Mouse (Mus musculus) lung, adult 10 weeks (tissue): ENCODE results near the gene Vmn1r174. TPM values are rescaled to one million over a fixed set of nuclear protein-coding genes. Genes with fewer than 3 reads are reported as not detected.

Experiments
- polyA plus RNA-seq: library from polyadenylated mRNA; stranded (reverse); fragments of 350-450 nt; fragmentation: Illumina TruSeq; extraction: RNeasy Lipid Tissue Mini Kit (QIAGEN cat#74804); gene quantifications from one replicate; pipeline ENCODE4 v1.2.3, GENCODE M21; 2014; ENCODE audit warnings: low read depth, low replicate concordance; ENCODE audit not compliant: insufficient read depth

Gene Vmn1r174
- not detected for polyA plus RNA-seq

DNA sequence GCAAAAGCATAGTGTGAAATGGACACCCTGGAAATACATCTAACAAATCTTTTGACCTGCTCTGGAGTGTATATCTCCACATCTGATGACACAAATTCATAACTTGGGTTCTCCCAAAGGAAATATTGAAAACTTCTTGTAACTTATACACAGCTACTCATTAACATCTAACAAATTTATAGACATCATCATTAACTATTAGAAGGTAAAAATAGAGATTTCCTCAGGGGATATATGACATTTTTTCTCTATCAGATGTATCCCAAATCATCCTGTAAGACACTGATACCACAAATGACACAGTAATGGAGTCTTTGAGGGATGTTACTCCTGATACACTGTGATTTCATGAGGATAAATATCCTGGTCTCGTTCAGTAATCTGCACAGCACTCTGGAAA lies at the start of gene Vmn1r174:
Gene Vmn1r174, plus strand, starts transcription at position 301 of the 400 bp plus-strand sequence.

DNA sequence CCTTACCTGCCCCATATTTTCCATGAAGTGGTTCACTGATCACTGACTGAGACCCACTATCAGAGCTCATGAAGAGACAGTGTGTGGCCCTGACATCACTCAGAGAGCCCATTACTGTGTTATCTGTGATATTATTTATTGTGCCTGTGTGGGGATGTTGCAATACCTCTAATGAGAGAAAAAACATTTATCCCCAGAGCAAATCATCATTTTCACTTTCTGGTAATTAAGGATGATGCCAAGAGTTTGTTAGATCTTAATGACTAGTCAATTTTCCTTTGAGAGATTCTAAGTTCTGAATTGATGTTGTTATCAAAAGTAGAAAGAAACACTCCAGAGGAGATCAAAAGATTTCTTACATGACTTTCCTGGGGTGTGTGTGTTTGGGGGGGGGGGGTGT lies 58.5 kb downstream of the Vmn1r174 start, which contains the start of gene Vmn1r175:
Gene Vmn1r175, minus strand, starts transcription at position 101 of the 400 bp plus-strand sequence.

Other genes with a start within 250 kb of the Vmn1r174 start
- not detected for gene Vmn1r167, start 245.1 kb upstream of the Vmn1r174 start, polyA plus RNA-seq
- not detected for gene Vmn1r168, start 212.5 kb upstream of the Vmn1r174 start, polyA plus RNA-seq
- not detected for gene Vmn1r169, start 176.7 kb upstream of the Vmn1r174 start, polyA plus RNA-seq
- not detected for gene Vmn1r170, start 146.1 kb upstream of the Vmn1r174 start, polyA plus RNA-seq
- gene Vmn1r171, start 121.5 kb upstream of the Vmn1r174 start, polyA plus RNA-seq = not detected
- gene Vmn1r172, start 94.0 kb upstream of the Vmn1r174 start, polyA plus RNA-seq = not detected
- gene Vmn1r173, start 51.6 kb upstream of the Vmn1r174 start, polyA plus RNA-seq = not detected
- not detected for gene Vmn1r175, start 58.4 kb downstream of the Vmn1r174 start, polyA plus RNA-seq
- not detected for gene Vmn1r176, start 85.1 kb downstream of the Vmn1r174 start, polyA plus RNA-seq
- gene Vmn1r177, start 114.2 kb downstream of the Vmn1r174 start, polyA plus RNA-seq = not detected
- gene Vmn1r178, start 139.7 kb downstream of the Vmn1r174 start, polyA plus RNA-seq = not detected
- not detected for gene Vmn1r179, start 174.7 kb downstream of the Vmn1r174 start, polyA plus RNA-seq
- not detected for gene Vmn1r180, start 198.4 kb downstream of the Vmn1r174 start, polyA plus RNA-seq
- not detected for gene Vmn1r181, start 222.3 kb downstream of the Vmn1r174 start, polyA plus RNA-seq
- not detected for gene V1rd19, start 249.4 kb downstream of the Vmn1r174 start, polyA plus RNA-seq